Mouse (Mus musculus) brown adipose tissue, adult 24 weeks (tissue): ENCODE data around the gene Lonp2. TPM values are rescaled to one million over a fixed set of nuclear protein-coding genes. Genes with fewer than 3 reads are reported as not detected.
A peak's percentile ranks its signal among the peaks of the same experiment; 100 is the strongest.

Experiments used
- H3K27ac ChIP-seq: fragments of 200-500 bp; replicated peaks from 2 replicates; pipeline ENCODE4 v1.5.1; 2012; ENCODE audit warnings: low read depth, mild to moderate bottlenecking, low read length
- H3K4me1 ChIP-seq: fragments of 200-500 bp; 2 replicates; pipeline ENCODE4 v1.6.1; 2012; ENCODE audit warnings: low read length, mixed read lengths; ENCODE audit not compliant: control insufficient read depth, insufficient read depth, insufficient read length
- H3K4me3 ChIP-seq: fragments of 200-500 bp; 2 replicates; pipeline ENCODE4 v1.5.1; 2012; ENCODE audit warnings: low read depth, mild to moderate bottlenecking, low read length, moderate library complexity; ENCODE audit not compliant: insufficient read depth
- polyA plus RNA-seq: library from polyadenylated mRNA; stranded (reverse); fragments of >200 nt; gene quantifications from 2 replicates; pipeline ENCODE4 v1.2.4, GENCODE M21; 2012; ENCODE audit not compliant: missing spikeins, insufficient read depth, insufficient read length

Lonp2 gene
- polyA plus RNA-seq, 1 experiment, result 121 TPM

GRCm38 (mm10) chr8:86713407-86714188 lies 89.8 kb downstream of the Lonp2 start:
- Histone ChIP-seq H3K4me3 (no peak overlapping the region), H3K27ac (no peak overlapping the region), H3K4me1 (peaks cover 4% of the 10 kb centered on the region)

- Histone ChIP-seq H3K4me1 (peaks cover 4% of the 10 kb centered on the region), H3K27ac (no peak overlapping the region), H3K4me3 (no peak overlapping the region)
These were observed 94.6 kb downstream of the Lonp2 start for GRCm38 (mm10) chr8:86718332-86718994.

GRCm38 (mm10) chr8:86719368-86719767 lies 95.5 kb downstream of the Lonp2 start:
- H3K4me1 ChIP-seq, result peaks cover 4% of the 10 kb centered on the region
- H3K27ac ChIP-seq, result no peak overlapping the region
- H3K4me3 ChIP-seq, result no peak overlapping the region

- Histone ChIP-seq H3K4me3 (no peak overlapping the region), H3K27ac (no peak overlapping the region), H3K4me1 (peaks cover 4% of the 10 kb centered on the region)
These were observed 97.1 kb downstream of the Lonp2 start for GRCm38 (mm10) chr8:86720756-86721459.

GRCm38 (mm10) chr8:86721490-86721889 lies 97.6 kb downstream of the Lonp2 start:
- Histone ChIP-seq H3K4me1 (peaks cover 4% of the 10 kb centered on the region), H3K27ac (no peak overlapping the region), H3K4me3 (no peak overlapping the region)

GRCm38 (mm10) chr8:86726959-86727358 lies 103.1 kb downstream of the Lonp2 start:
- H3K27ac ChIP-seq, result 0 out of 2 replicates have a peak overlapping the region, but pooled peaks have one; percentile 2
- peaks cover 39% of the 10 kb centered on the region for H3K4me1 ChIP-seq
- no peak overlapping the region for H3K4me3 ChIP-seq

- H3K4me1 ChIP-seq, result peaks cover 42% of the 10 kb centered on the region
- no peak overlapping the region for H3K4me3 ChIP-seq
- peak overlapping the region; percentile 76 for H3K27ac ChIP-seq
These were observed 104.5 kb downstream of the Lonp2 start for GRCm38 (mm10) chr8:86728224-86728950.

- Histone ChIP-seq H3K4me1 (peaks cover 52% of the 10 kb centered on the region), H3K4me3 (no peak overlapping the region), H3K27ac (peak overlapping the region; percentile 45)
These were observed 106.5 kb downstream of the Lonp2 start for GRCm38 (mm10) chr8:86730303-86730702.

GRCm38 (mm10) chr8:86730860-86731259 lies 107.0 kb downstream of the Lonp2 start:
- Histone ChIP-seq H3K4me1 (peaks cover 58% of the 10 kb centered on the region), H3K4me3 (no peak overlapping the region), H3K27ac (peak overlapping the region; percentile 45)

GRCm38 (mm10) chr8:86734171-86734570 lies 110.3 kb downstream of the Lonp2 start:
- Histone ChIP-seq H3K4me3 (no peak overlapping the region), H3K27ac (no peak overlapping the region), H3K4me1 (peaks cover 41% of the 10 kb centered on the region)

- no peak overlapping the region for H3K27ac ChIP-seq
- H3K4me1 ChIP-seq, result peaks cover 37% of the 10 kb centered on the region
- no peak overlapping the region for H3K4me3 ChIP-seq
These were observed 111.1 kb downstream of the Lonp2 start for GRCm38 (mm10) chr8:86734954-86735353.

- Histone ChIP-seq H3K4me3 (no peak overlapping the region), H3K4me1 (peaks cover 31% of the 10 kb centered on the region), H3K27ac (0 out of 2 replicates have a peak overlapping the region, but pooled peaks have one; percentile 18)
These were observed 111.7 kb downstream of the Lonp2 start for GRCm38 (mm10) chr8:86735446-86736111.

GRCm38 (mm10) chr8:86740899-86741298 lies 117.1 kb downstream of the Lonp2 start:
- Histone ChIP-seq H3K4me3 (no peak overlapping the region), H3K4me1 (peaks cover 17% of the 10 kb centered on the region), H3K27ac (no peak overlapping the region)

- Histone ChIP-seq H3K4me3 (no peak overlapping the region), H3K4me1 (peaks cover 17% of the 10 kb centered on the region), H3K27ac (no peak overlapping the region)
These were observed 117.8 kb downstream of the Lonp2 start for GRCm38 (mm10) chr8:86741627-86742026.
